Mouse (Mus musculus): Measurements from ENCODE around the gene Mvb12b.

DNA sequence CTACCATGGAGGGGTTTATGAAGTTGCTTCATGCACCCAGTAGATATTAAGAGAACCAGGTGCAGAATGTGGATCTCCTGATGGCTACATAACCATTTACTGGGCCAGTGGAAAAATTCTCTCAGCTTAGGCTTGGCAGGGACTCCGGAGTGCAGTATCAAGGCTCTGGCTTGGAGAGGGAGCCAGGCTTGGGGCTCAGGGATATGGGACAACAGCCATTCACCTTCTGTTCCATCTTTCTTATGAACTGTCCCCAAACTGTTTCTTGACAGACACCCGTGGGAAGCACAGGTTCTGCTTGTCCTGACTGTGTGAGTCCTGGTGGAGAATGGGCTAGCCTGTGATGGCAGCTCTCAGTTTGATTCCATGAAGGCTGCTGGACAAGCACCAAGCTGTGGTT is 112.9 kb downstream of the Mvb12b start:
- TF ChIP-seq CTCF (IDR thresholded peaks at IDR 0.05; ENCODE audit: insufficient read depth, low read length), result no peak
- TF ChIP-seq POLR2A (IDR thresholded peaks at IDR 0.05; ENCODE audit: borderline replicate concordance, extremely low read depth, low read depth, low read length), result no peak
